Mouse (Mus musculus) erythroblast, embryonic 14.5 days (primary cell): Measurements from ENCODE around the gene Pam.

ENCODE experiments used
- GATA1 ChIP-seq: IDR thresholded peaks from 2 replicates; pipeline ENCODE4 v1.6.1; 2012; ENCODE audit warnings: low read length, inconsistent platforms, mixed read lengths
- TAL1 ChIP-seq: IDR thresholded peaks from 3 replicates; pipeline ENCODE4 v1.6.1; 2012; ENCODE audit warnings: low read length, inconsistent platforms, mixed read lengths

- TF ChIP-seq GATA1 (no peak), TAL1 (no peak)
These were observed 67.0 kb downstream of the Pam start for GRCm38 (mm10) chr1:98028468-98028867.
